Mouse (Mus musculus): ENCODE data around the gene Krtap22-2. TPM values are rescaled to one million over a fixed set of nuclear protein-coding genes. Genes with fewer than 3 reads are reported as not detected.
"Not testable (repeated sequence)": the region's sequence is repeated elsewhere in the genome, so short reads cannot be mapped to it uniquely, and the experiment has no call there.

The Krtap22-2 gene
- not detected in 2 replicates for polyA plus RNA-seq (2012; rRNA removed)

- 70% methylated on average over 5 of the region's 5 CpGs for WGBS
- no peak for DNase-seq (ENCODE audit: low read depth, low spot score)
Measured at GRCm38 (mm10) chr16:89010659-89011058, at the start of gene Krtap22-2. Krtap22-2 (minus strand) TSS chr16:89010759.

GRCm38 (mm10) chr16:89047783-89048182 lies 37.2 kb upstream of the Krtap22-2 start, which contains the start of gene Krtap6-5:
Krtap6-5 (minus strand) TSS chr16:89047883.
- DNase-seq (ENCODE audit: low read depth, low spot score) = no peak
- 75% methylated on average over 3 of the region's 3 CpGs for WGBS

GRCm38 (mm10) chr16:89041372-89041771 lies 30.8 kb upstream of the Krtap22-2 start, which contains the start of gene Gm10228:
Gm10228 (minus strand) TSS chr16:89041472.
- 86% methylated on average over 2 of the region's 4 CpGs for WGBS
- DNase-seq (ENCODE audit: low read depth, low spot score) = not testable (repeated sequence)

GRCm38 (mm10) chr16:89031399-89031798 lies 20.8 kb upstream of the Krtap22-2 start, which contains the start of gene Krtap6-1:
Krtap6-1 (plus strand) TSS chr16:89031699.
- not testable (repeated sequence) for DNase-seq (ENCODE audit: low read depth, low spot score)
- 91% methylated on average over 3 of the region's 3 CpGs for WGBS

- WGBS = 91% methylated on average over 3 of the region's 3 CpGs
- not testable (repeated sequence) for DNase-seq (ENCODE audit: low read depth, low spot score)
Measured at GRCm38 (mm10) chr16:89014984-89015383, 4.4 kb upstream of the Krtap22-2 start, which contains the start of gene Gm10229. Gm10229 (plus strand) TSS chr16:89015284.

- WGBS = 93% methylated on average over 3 of the region's 3 CpGs
Measured at GRCm38 (mm10) chr16:89013973-89014372, 3.4 kb upstream of the Krtap22-2 start.

GRCm38 (mm10) chr16:88962773-88963172 lies 47.8 kb downstream of the Krtap22-2 start, which contains the start of gene Krtap16-3:
Krtap16-3 (minus strand) TSS chr16:88962873.
- 88% methylated on average over 7 of the region's 7 CpGs for WGBS
- DNase-seq (ENCODE audit: low read depth, low spot score) = no peak

More at GRCm38 (mm10) chr16:89013973-89014372, 3.4 kb upstream of the Krtap22-2 start:
- DNase-seq (ENCODE audit: low read depth, low spot score) = no peak

Other genes with a start within 250 kb of the Krtap22-2 start
- gene 2310057N15Rik, start 236.6 kb downstream of the Krtap22-2 start, polyA plus RNA-seq (2012; rRNA removed) = not detected in 2 replicates
- not detected in 2 replicates for gene Gm5965, start 232.9 kb downstream of the Krtap22-2 start, polyA plus RNA-seq (2012; rRNA removed)
- not detected in 2 replicates for gene Gm20741, start 198.5 kb downstream of the Krtap22-2 start, polyA plus RNA-seq (2012; rRNA removed)
- gene Krtap15, start 190.5 kb downstream of the Krtap22-2 start, polyA plus RNA-seq (2012; rRNA removed) = not detected in 2 replicates
- gene Krtap14, start 184.6 kb downstream of the Krtap22-2 start, polyA plus RNA-seq (2012; rRNA removed) = not detected in 2 replicates
- not detected in 2 replicates for gene Krtap19-1, start 141.3 kb downstream of the Krtap22-2 start, polyA plus RNA-seq (2012; rRNA removed)
- gene Krtap19-2, start 136.5 kb downstream of the Krtap22-2 start, polyA plus RNA-seq (2012; rRNA removed) = not detected in 2 replicates
- gene Krtap19-3, start 132.7 kb downstream of the Krtap22-2 start, polyA plus RNA-seq (2012; rRNA removed) = not detected in 2 replicates
- not detected in 2 replicates for gene Krtap19-4, start 125.7 kb downstream of the Krtap22-2 start, polyA plus RNA-seq (2012; rRNA removed)
- gene Krtap19-5, start 114.3 kb downstream of the Krtap22-2 start, polyA plus RNA-seq (2012; rRNA removed) = not detected in 2 replicates
- gene Krtap19-9b, start 78.5 kb downstream of the Krtap22-2 start, polyA plus RNA-seq (2012; rRNA removed) = not detected in 2 replicates
- not detected in 2 replicates for gene Krtap16-3, start 47.9 kb downstream of the Krtap22-2 start, polyA plus RNA-seq (2012; rRNA removed)
- gene Gm10229, start 4.5 kb upstream of the Krtap22-2 start, polyA plus RNA-seq (2012; rRNA removed) = not detected in 2 replicates
- gene Krtap6-1, start 20.9 kb upstream of the Krtap22-2 start, polyA plus RNA-seq (2012; rRNA removed) = not detected in 2 replicates
- not detected in 2 replicates for gene Gm10228, start 30.7 kb upstream of the Krtap22-2 start, polyA plus RNA-seq (2012; rRNA removed)
- not detected in 2 replicates for gene Krtap6-5, start 37.1 kb upstream of the Krtap22-2 start, polyA plus RNA-seq (2012; rRNA removed)
- gene 1110025L11Rik, start 53.2 kb upstream of the Krtap22-2 start, polyA plus RNA-seq (2012; rRNA removed) = not detected in 2 replicates
- not detected in 2 replicates for gene Krtap6-3, start 73.3 kb upstream of the Krtap22-2 start, polyA plus RNA-seq (2012; rRNA removed)
- gene Gm6358, start 130.1 kb upstream of the Krtap22-2 start, polyA plus RNA-seq (2012; rRNA removed) = not detected in 2 replicates
- gene Gm10061, start 140.3 kb upstream of the Krtap22-2 start, polyA plus RNA-seq (2012; rRNA removed) = not detected in 2 replicates
- not detected in 2 replicates for gene Gm9789, start 147.2 kb upstream of the Krtap22-2 start, polyA plus RNA-seq (2012; rRNA removed)
- not detected in 2 replicates for gene Gm7735, start 158.7 kb upstream of the Krtap22-2 start, polyA plus RNA-seq (2012; rRNA removed)
- not detected in 2 replicates for gene 1110057P08Rik, start 164.0 kb upstream of the Krtap22-2 start, polyA plus RNA-seq (2012; rRNA removed)
- not detected in 2 replicates for gene Krtap20-2, start 195.1 kb upstream of the Krtap22-2 start, polyA plus RNA-seq (2012; rRNA removed)